Mouse (Mus musculus) neural tube, embryonic 14.5 days (tissue): ENCODE data around the gene Ppfibp2. TPM values are rescaled to one million over a fixed set of nuclear protein-coding genes. Genes with fewer than 3 reads are reported as not detected.

Experiments used
- ATAC-seq: fragments of 200-750 bp; cut with Nextera tagmentation; 2 replicates; pipeline ENCODE4 v1.8.0; 2017; ENCODE audit warnings: low read depth, mild to moderate bottlenecking, moderate TSS enrichment, moderate library complexity
- H3K27ac ChIP-seq: fragments of 300-500 bp; sonication (generic); 2 replicates; pipeline ENCODE4 v1.5.1; 2014; ENCODE audit warnings: low read depth, mild to moderate bottlenecking, control low read depth, low read length, moderate library complexity, mixed read lengths
- H3K27me3 ChIP-seq: fragments of 300-500 bp; sonication (generic); 2 replicates; pipeline ENCODE4 v1.6.1; 2014; ENCODE audit warnings: low read length; ENCODE audit not compliant: control insufficient read depth, insufficient read depth
- H3K36me3 ChIP-seq: fragments of 300-500 bp; sonication (generic); 2 replicates; pipeline ENCODE4 v1.6.1; 2014; ENCODE audit warnings: low read length, mixed read lengths; ENCODE audit not compliant: control insufficient read depth, insufficient read depth
- H3K4me1 ChIP-seq: fragments of 300-500 bp; sonication (generic); 2 replicates; pipeline ENCODE4 v1.6.1; 2014; ENCODE audit warnings: low read length; ENCODE audit not compliant: control insufficient read depth, insufficient read depth
- H3K4me2 ChIP-seq: fragments of 300-500 bp; sonication (generic); 2 replicates; pipeline ENCODE4 v1.6.1; 2014; ENCODE audit warnings: mild to moderate bottlenecking, low read depth, low read length, control low read depth
- H3K4me3 ChIP-seq: fragments of 300-500 bp; sonication (generic); 2 replicates; pipeline ENCODE4 v1.5.1; 2014; ENCODE audit warnings: low read depth, low read length, control low read depth, mixed read lengths
- H3K9ac ChIP-seq: fragments of 300-500 bp; sonication (generic); replicated peaks from 2 replicates; pipeline ENCODE4 v1.6.1; 2014; ENCODE audit warnings: low read depth, mild to moderate bottlenecking, control low read depth, low read length, mixed read lengths
- H3K9me3 ChIP-seq: fragments of 300-500 bp; sonication (generic); 2 replicates; pipeline ENCODE4 v1.6.1; 2016; ENCODE audit warnings: low read length; ENCODE audit not compliant: control insufficient read depth
- WGBS: fragments of 180-500 bp; shearing (Covaris S2); extraction: QIAGEN DNeasy Blood & Tissue Kit; methylation state at CpG from one replicate; pipeline ENCODE4 v1.1.7; 2014; 5-methylcytosine and 5-hydroxymethylcytosine counted together
- polyA plus RNA-seq: library from polyadenylated mRNA; unstranded; fragments of >200 nt; fragmentation: Nextera tagmentation; extraction: Ambion mirVana; gene quantifications from 2 replicates; pipeline ENCODE4 v1.2.1, GENCODE M21; 2014

Ppfibp2 gene
- polyA plus RNA-seq, 1 experiment from 2014 or later, result 2.0 TPM

- H3K36me3 ChIP-seq, result no peaks in the 10 kb centered on the region
- 85% methylated on average over 5 of the region's 5 CpGs for WGBS
- H3K4me3 ChIP-seq, result no peak overlapping the region
- H3K27me3 ChIP-seq, result no peaks in the 10 kb centered on the region
- no peak overlapping the region for H3K4me2 ChIP-seq
- H3K27ac ChIP-seq, result no peak overlapping the region
- H3K9ac ChIP-seq, result no peak overlapping the region
- H3K9me3 ChIP-seq, result no peaks in the 10 kb centered on the region
- no peak for ATAC-seq
- no peaks in the 10 kb centered on the region for H3K4me1 ChIP-seq
These were observed 5.6 kb downstream of the Ppfibp2 start for GRCm38 (mm10) chr7:107600651-107601050.

GRCm38 (mm10) chr7:107602505-107602904 lies 7.5 kb downstream of the Ppfibp2 start:
- no peak overlapping the region for H3K4me2 ChIP-seq
- no peak overlapping the region for H3K27ac ChIP-seq
- no peak overlapping the region for H3K4me3 ChIP-seq
- ATAC-seq, result no peak
- no peaks in the 10 kb centered on the region for H3K4me1 ChIP-seq
- no peaks in the 10 kb centered on the region for H3K27me3 ChIP-seq
- H3K36me3 ChIP-seq, result no peaks in the 10 kb centered on the region
- H3K9me3 ChIP-seq, result no peaks in the 10 kb centered on the region
- no peak overlapping the region for H3K9ac ChIP-seq
- 90% methylated on average over 4 of the region's 4 CpGs for WGBS

- Histone ChIP-seq H3K27me3 (no peaks in the 10 kb centered on the region), H3K9ac (no peak overlapping the region), H3K4me2 (no peak overlapping the region), H3K27ac (no peak overlapping the region), H3K4me1 (no peaks in the 10 kb centered on the region), H3K36me3 (no peaks in the 10 kb centered on the region), H3K9me3 (no peaks in the 10 kb centered on the region), H3K4me3 (no peak overlapping the region)
- 63% methylated on average over 6 of the region's 6 CpGs for WGBS
- ATAC-seq, result no peak
These were observed 7.9 kb downstream of the Ppfibp2 start for GRCm38 (mm10) chr7:107602913-107603312.

- no peaks in the 10 kb centered on the region for H3K4me1 ChIP-seq
- no peak for ATAC-seq
- no peaks in the 10 kb centered on the region for H3K27me3 ChIP-seq
- no peaks in the 10 kb centered on the region for H3K36me3 ChIP-seq
- no peak overlapping the region for H3K27ac ChIP-seq
- no peak overlapping the region for H3K4me3 ChIP-seq
- WGBS, result 93% methylated on average over 1 of the region's 1 CpGs
- H3K4me2 ChIP-seq, result no peak overlapping the region
- H3K9ac ChIP-seq, result no peak overlapping the region
- no peaks in the 10 kb centered on the region for H3K9me3 ChIP-seq
These were observed 12.8 kb downstream of the Ppfibp2 start for GRCm38 (mm10) chr7:107607766-107608165.

GRCm38 (mm10) chr7:107609622-107610255 lies 14.7 kb downstream of the Ppfibp2 start:
- ATAC-seq, result no peak
- Histone ChIP-seq H3K36me3 (no peaks in the 10 kb centered on the region), H3K9me3 (no peaks in the 10 kb centered on the region), H3K9ac (no peak overlapping the region), H3K4me1 (no peaks in the 10 kb centered on the region), H3K27ac (no peak overlapping the region), H3K4me2 (no peak overlapping the region), H3K27me3 (no peaks in the 10 kb centered on the region), H3K4me3 (no peak overlapping the region)
- WGBS, result 85% methylated on average over 2 of the region's 2 CpGs

GRCm38 (mm10) chr7:107610880-107611279 lies 15.9 kb downstream of the Ppfibp2 start:
- no peaks in the 10 kb centered on the region for H3K27me3 ChIP-seq
- no peaks in the 10 kb centered on the region for H3K36me3 ChIP-seq
- WGBS, result 89% methylated on average over 5 of the region's 5 CpGs
- no peak overlapping the region for H3K27ac ChIP-seq
- H3K4me2 ChIP-seq, result no peak overlapping the region
- no peak overlapping the region for H3K4me3 ChIP-seq
- no peak for ATAC-seq
- H3K9ac ChIP-seq, result no peak overlapping the region
- H3K4me1 ChIP-seq, result no peaks in the 10 kb centered on the region
- no peaks in the 10 kb centered on the region for H3K9me3 ChIP-seq

- Histone ChIP-seq H3K36me3 (no peaks in the 10 kb centered on the region), H3K9me3 (no peaks in the 10 kb centered on the region), H3K4me1 (no peaks in the 10 kb centered on the region), H3K9ac (no peak overlapping the region), H3K4me2 (no peak overlapping the region), H3K4me3 (no peak overlapping the region), H3K27me3 (no peaks in the 10 kb centered on the region), H3K27ac (no peak overlapping the region)
- no peak; the same call in 1 of the 2 replicates for ATAC-seq
- 34% methylated on average over 10 of the region's 11 CpGs for WGBS
These were observed 23.3 kb downstream of the Ppfibp2 start for GRCm38 (mm10) chr7:107618028-107618992.

- Histone ChIP-seq H3K36me3 (no peaks in the 10 kb centered on the region), H3K27ac (no peak overlapping the region), H3K9me3 (no peaks in the 10 kb centered on the region), H3K4me3 (no peak overlapping the region), H3K9ac (no peak overlapping the region), H3K4me1 (no peaks in the 10 kb centered on the region), H3K27me3 (no peaks in the 10 kb centered on the region), H3K4me2 (no peak overlapping the region)
- WGBS, result 72% methylated on average over 4 of the region's 4 CpGs
- no peak for ATAC-seq
These were observed 24.2 kb downstream of the Ppfibp2 start for GRCm38 (mm10) chr7:107619225-107619624.

GRCm38 (mm10) chr7:107620137-107620536 lies 25.1 kb downstream of the Ppfibp2 start:
- Histone ChIP-seq H3K4me1 (no peaks in the 10 kb centered on the region), H3K4me2 (no peak overlapping the region), H3K4me3 (no peak overlapping the region), H3K9me3 (no peaks in the 10 kb centered on the region), H3K9ac (no peak overlapping the region), H3K27ac (no peak overlapping the region), H3K36me3 (no peaks in the 10 kb centered on the region), H3K27me3 (no peaks in the 10 kb centered on the region)
- 72% methylated on average over 3 of the region's 3 CpGs for WGBS
- no peak for ATAC-seq
